Mouse (Mus musculus) effector memory CD4-positive, alpha-beta T cell, adult 5 months (primary cell): ENCODE data around the gene Gpatch2l. TPM values are rescaled to one million over a fixed set of nuclear protein-coding genes. Genes with fewer than 3 reads are reported as not detected.

ENCODE experiments used
- polyA plus RNA-seq: library from polyadenylated mRNA; unstranded; fragments of 100-300 nt; shearing (Covaris generic); gene quantifications from one replicate; pipeline ENCODE4 v1.2.1, GENCODE M21; 2017

Gene Gpatch2l
- polyA plus RNA-seq: 31.7 TPM

GRCm38 (mm10) chr12:86241604-86242536 lies at the start of gene Gpatch2l:
TSS of gene Gpatch2l (plus strand) at chr12:86241858.

Other genes starting within 250 kb of the Gpatch2l start
- gene Tgfb3, start 162.8 kb upstream of the Gpatch2l start, polyA plus RNA-seq: 3.4 TPM
- gene Ift43, start 159.3 kb upstream of the Gpatch2l start, polyA plus RNA-seq: 1.4 TPM
- not detected for gene Esrrb, start 119.3 kb downstream of the Gpatch2l start, polyA plus RNA-seq